Mouse (Mus musculus): ENCODE measurements around the gene Bmp4.

Bmp4 gene

DNA sequence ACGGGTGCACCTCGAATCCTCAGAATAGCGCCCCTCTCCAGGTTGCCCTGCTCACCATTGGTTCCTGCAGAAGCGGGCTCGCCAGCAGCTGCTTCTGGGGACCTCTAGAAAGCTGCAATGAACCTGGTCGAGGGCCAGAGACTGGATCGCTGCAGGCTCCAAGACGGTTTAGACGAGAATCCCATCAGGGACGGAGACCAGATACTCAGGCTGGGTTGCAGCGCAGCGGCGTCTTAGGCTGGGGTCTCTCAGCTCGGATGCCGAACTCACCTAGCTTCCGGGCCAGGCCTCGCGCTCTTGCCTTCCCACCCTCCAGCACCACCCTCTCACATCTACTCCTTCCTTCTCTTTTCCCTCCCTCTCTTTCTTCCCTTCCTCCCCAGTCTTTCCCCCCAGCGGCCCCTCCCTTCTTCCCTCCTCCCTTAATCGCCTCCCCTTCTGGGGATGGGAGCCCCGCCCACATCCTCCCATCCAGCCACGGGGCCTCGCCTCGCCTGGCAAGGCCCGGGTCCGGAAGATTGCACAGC is at the start of gene Bmp4:
Bmp4 (minus strand) TSS at position 421 of the 527 bp plus-strand sequence.
- no peak for DNase-seq

DNA sequence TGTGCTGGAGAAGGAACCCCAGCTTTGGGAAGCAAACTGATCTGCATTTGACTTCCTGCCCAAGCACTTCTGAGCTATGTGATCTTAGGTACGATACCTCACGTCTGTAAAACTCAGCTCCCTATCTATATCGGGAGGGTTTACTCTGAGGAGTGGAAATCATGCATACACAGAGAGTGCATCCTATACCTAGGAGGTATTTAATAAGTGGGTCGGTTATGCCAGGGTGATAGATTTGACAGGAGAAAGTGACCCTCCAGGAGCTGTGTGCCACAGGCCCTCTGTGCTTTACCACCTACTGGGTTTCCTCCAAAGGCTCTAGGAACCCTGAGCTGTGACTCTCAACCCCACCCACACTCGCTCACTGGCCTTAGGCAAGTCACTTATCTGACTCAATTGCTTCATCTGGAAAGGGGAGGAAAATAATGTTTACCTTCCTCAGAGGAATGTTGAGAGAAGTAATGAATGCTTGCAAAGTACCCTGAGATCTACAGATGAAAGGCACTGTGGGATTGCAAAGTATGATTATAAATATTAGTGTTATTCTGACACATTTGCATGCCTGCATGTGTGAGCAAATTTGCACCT is 49.1 kb upstream of the Bmp4 start:
- no peak for DNase-seq

DNA sequence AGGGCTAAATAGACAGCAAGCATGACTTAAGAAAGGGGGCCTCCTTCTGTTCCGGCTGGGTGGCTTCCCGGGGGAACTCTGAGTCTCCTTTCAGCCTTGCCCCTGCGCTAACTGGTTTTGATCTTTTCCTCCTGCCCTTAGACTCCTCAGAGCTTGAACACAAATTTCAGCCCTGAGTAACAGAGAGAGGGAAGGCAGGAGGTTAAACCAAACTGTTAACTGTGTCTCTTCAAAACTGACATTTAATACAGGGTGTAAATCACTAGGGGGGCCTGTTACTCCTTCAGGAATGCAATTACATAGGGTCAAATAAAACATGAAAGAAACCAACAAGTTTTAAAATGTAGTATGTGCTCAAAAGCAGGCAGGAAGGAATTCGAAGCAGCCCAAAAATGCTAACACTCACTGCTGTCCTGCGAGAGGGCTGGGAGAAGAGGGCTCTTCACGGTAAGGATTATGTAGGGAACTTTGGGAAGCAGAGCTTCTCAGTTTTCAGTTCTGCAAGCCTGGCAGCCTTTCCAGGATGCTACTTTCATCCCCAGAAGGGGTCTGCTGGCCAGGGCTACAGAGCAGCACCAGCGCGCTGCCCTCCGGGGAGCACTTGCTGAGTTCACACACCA is 46.1 kb upstream of the Bmp4 start:
- no peak for DNase-seq

DNA sequence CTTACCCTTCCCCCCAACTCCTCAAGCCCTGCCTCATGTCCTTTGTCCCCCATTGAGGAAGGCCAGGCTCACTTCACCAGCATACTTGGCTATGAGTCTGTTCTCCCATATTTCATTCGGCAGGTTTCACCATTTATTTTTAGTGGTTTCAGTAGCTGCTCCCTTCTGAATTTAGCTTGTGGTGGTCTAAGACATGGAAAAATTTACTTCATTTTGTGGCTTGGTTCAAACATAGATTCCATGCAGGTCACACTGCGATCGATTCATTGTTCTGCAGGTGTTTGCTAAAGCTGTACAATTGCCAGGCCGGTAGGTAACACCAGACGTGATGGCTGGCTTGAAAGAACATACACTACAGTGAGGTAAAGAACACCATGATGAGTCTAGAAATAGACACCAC is 39.8 kb upstream of the Bmp4 start:
- DNase-seq = no peak

DNA sequence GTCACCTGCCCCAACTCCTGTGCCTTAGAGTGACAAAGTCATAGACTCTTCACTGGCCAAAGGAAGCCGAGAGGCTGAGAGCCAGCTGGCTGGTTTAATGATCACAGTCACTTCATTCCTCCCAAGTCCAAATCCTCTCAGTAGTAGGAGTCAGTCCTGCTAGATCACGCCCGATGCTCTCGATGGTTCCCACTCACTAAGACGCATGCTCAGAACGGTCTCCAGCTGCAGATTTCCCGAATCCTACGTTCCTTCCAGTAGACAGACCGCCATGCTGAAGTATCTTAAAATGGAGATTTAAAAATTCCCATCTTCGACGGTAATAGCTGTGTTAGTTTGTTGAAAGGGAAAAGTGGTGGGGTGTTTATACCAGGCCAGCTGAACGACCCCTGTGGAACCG is 36.8 kb upstream of the Bmp4 start:
- DNase-seq = no peak

DNA sequence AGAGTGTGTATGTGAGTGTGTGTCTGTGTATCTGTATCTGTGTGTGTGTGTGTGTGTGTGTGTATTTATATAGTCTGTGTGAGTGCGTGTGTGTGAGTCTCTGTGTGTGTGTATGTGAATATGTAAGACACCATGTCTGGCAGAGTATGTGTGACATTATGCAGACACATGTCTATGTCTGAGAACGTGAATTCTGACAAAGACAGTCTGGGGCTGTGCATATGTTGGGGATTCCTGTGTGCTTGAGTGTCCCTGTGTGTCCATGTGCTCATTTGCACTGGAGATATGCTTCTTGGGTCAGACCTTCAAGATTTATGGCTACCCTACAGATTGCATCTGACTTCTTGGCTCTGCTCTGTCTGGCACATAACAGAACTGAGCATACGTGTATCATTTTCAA is 31.4 kb upstream of the Bmp4 start:
- no peak for DNase-seq

DNA sequence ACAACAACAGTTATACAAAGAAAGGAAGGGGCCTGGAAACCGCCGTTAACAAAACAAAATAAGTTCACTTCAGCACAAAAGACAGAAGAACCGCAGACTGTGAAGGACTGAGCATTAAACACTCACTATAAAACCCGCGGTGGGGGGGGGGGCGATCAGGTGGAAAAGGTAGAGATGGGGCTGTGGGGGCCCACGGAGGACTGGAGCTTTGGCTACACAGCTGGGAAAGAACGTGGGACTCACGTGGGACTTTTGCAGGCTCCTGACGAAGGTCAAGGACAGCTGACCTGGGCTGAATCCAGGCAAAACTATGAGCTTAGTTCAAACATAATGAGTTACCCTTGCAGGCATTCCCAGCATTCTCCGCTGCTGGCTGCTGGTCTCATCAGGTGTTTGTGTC is 28.8 kb upstream of the Bmp4 start:
- DNase-seq = peak; percentile 35 to 47

DNA sequence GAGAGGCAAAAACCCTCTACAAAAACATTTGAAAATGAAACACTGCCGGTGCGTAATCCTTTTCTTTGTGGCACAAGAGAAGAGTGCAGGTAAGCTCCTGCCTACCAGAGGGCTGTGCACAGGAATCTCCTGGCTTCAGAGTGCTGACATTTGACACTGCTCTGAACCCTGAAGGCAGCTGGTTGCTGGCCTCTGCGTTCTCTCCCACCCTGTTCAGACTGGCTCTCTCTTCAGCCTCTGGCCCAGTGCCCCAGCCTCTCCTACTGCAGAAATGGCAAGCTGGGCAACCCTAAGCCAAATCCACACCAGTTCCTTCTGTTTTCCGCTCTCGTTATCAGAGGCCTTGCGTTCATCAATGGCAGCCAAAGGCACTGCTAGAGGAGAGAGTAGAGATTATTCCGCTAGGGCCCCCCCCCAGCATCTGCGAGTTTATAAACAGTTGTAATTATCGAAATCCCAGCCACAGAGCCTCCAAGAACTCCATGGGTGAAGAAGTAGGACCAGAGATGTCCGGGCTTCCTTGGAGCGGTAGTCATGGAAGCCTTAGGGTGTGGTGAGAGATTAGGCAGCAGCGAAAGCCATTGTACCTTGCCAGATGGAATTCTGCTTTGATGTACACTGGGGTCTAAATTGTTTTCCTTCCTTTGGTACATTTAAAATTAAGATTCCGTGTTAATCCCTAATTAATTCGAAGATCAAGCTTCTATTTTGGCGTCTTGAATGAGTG is 28.1 kb upstream of the Bmp4 start:
- no peak for DNase-seq

DNA sequence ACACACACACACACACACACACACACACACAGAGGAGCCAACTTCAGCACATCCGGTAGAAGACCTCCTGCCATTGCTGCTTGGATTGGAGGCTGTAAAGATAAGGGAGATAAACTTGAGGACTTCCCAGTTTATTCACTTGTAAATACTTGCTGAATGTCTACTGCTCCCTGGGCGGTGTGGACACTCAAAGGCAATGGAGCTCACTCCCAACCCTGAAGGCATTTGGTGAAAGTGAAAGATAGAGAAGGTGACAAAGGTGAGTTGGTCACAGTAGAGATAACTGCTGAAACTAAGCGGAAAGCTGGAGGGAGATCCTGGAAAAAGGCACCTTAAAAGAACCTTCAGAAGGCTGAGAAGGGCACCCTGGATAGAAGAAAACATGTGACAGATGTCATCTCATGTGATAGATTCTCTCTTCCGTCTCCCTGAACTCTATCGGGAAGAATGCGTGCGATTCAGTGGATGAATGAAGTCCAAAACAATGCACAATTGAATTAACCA is 22.1 kb upstream of the Bmp4 start:
- no peak for DNase-seq

DNA sequence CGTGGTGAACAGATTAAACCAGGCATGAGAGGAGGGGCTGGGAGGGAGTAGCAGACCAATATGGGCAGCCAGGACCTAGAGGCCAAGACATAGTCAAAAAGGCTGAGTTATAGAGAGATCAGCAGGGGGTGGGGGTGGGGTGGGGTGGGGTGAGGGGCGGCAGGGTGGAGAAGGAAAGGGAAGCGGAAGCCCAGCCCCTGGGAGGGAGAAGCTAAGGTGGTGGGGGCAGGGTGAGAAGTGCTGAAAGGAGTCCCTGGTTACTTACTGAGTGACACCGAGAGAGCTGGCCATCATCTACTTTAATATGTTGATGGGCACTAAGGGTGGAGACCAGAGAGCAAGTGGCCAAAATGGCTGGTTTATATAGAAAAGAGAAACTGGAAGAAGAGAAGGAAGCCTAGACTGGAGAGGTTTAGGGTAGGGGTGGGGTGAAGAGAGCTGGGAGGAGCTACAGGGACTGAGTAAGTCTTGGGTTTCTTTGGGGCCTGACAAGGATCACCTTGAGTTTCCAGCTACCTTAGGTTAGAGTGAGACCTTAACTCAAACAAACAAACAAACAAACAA is 20.2 kb upstream of the Bmp4 start:
- no peak for DNase-seq

DNA sequence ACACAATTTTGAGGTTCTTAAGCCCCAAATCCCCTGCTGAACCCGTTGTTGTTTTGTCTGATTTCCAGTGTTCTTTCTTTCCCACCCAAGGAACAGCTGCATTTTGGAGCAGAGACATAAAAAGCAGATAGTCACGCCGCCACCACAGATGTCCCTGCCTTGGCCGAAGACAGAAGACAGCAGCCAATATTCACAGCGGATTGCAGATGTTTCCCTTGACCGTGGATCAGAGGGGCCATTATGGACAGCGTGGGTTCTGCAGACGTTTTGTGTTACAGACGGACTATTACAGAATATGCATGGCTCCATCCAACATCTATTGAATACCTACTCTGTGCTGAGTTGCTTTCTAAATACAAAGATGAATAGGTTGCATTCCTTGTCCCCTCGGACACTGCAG is 18.5 kb upstream of the Bmp4 start:
- no peak for DNase-seq

DNA sequence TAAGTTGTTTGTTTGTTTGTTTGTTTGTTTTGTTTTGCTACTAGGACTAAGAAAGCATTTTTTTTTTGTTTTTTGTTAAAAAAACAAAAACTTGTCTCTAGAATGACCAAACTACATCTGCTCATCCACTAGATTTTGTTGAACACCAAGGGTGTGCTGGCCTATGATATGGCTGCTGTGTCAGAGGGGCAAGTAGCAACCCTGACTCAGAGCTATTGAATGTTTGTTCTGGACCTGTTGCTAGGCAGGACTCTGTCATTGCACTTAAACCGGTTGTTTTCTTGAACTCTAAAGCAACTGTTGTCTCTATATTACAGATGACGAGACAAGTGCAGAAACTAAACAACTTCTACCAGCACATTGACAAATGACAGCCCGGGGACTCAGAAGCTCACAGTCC is 17.9 kb upstream of the Bmp4 start:
- no peak for DNase-seq

DNA sequence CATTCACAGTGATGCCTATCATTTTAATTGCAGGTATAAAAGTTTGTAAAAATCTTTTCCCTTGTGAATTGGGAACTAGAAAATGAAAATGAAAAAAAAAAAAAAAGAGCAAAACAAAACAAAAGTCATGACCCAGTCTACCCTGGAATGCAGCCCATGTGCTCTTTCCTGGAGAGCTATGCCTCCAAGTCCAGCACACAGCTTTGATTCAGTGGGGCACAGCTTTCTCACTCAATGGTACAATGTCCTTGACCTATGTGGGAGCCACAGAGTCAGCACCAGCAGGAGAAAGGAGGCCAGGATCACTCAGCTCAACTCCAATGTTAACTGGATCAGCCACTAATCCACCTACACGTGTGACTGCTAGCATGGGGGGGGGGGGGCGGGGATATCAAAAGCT is 9.5 kb upstream of the Bmp4 start:
- DNase-seq = no peak

DNA sequence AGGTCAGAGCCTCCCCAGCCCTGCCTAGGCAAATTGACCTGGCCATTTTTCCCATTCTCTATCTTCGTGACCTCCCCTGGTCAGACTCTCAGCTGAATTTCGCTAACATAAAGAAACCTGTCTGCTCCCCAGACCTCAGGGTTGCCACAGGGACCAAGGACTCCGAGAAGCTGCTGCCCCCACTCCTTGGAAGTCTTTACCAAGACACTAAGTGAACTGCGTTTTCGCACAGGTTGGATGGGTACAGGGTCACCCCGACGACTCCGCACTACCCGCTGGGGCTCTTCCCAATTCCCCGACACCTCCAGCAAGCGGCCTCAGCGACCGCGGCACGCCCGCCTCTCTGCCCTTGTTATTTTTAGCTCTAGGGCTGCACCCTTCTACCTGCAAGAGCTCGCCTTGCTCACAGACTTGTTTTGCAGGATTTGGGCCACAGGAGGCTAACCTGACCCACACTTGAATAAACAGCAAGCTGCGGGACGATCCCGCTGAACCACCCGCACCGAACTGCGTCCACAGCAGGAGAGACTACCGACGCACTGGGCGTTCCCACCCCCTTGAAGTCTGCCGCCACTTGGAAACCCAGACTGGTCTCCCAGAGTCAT is 7.7 kb upstream of the Bmp4 start:
- peak in 1 of 2 experiments; percentile 37 for DNase-seq

DNA sequence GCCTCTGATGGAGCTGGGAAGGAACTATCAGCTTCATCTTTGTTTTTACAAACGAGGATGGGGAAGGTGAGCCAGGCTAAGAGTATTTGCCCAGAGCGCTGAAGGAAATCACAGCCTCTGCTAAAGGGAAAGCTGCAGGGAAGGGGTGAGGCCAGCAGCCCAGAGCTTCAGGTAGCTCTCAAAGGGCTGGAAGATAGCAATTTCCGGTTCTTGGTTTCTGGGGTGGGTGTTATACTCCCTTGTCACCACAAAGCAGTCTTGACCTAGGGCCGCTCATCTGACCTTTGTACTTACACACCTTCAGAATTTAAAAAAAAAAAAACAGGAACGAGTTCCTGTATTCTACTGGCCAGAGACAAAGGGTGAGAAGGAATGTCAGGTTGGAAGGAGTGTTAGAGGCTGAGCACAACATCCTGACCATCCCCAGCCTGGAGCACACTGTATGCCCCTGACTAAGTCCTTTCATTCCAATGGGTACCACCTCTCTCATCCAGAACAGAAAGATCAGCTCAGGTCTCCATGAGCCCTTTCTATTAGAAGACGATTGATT is 1.2 kb upstream of the Bmp4 start:
- DNase-seq = no peak

DNA sequence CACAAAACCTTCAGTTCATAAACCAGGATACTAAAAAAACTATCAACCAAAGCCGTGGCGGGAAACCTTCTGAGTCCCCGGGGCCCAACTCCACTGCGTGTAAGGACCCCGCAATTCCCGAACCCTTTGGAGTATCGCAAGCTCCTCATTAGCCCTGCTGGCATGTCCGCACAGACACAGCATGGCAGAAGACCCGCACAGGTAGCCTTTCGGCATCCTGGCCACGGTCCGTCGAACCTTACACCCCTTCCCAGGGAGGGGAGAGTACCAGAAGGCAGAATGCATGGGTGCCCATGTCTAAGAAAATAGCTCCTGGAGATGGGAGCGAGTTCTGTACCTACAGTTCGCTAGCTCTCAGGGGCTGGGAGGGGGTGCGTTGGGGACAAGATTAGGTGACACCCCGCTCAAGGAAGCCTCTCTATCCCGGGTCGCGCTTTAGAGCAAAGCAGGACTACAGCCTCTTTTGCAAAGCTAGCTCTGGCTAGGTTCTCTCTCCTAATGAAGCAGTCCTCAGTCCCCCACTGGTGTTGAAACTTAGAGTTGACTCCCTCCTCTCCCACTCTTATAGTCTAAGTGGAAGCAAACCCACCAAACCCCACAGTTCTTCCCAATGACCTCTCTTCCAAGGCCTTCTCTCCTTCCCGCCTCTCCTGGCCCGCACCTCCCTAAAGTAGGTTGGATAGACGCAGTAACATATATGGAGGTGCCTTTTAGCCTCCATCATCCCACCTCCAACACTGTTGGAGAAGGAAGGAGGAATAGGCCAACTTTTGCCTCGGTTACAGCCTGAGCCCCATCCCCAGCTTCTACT is 826 bp downstream of the Bmp4 start:
- no peak for DNase-seq

DNA sequence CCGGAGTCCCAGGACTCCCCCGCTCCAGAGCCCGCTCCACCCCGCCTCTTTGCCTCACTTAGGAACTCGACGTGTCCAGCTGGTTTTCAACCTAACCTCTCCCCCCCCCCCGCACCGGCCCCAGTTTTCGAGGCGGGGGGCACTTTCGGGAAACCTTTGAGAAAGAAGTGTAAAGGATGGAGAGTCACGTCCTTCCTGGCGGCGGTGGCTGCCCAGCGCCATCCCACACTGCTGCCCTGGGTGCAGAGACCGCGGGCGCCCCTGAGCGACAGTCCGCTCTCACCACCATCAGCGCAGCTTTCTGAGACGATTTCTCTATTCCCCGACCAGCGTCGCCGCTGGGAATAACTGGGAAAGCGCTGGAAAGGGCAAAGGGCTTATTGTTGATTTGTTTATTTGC is 1.8 kb downstream of the Bmp4 start:
- peak in 1 of 2 experiments; percentile 61 for DNase-seq

DNA sequence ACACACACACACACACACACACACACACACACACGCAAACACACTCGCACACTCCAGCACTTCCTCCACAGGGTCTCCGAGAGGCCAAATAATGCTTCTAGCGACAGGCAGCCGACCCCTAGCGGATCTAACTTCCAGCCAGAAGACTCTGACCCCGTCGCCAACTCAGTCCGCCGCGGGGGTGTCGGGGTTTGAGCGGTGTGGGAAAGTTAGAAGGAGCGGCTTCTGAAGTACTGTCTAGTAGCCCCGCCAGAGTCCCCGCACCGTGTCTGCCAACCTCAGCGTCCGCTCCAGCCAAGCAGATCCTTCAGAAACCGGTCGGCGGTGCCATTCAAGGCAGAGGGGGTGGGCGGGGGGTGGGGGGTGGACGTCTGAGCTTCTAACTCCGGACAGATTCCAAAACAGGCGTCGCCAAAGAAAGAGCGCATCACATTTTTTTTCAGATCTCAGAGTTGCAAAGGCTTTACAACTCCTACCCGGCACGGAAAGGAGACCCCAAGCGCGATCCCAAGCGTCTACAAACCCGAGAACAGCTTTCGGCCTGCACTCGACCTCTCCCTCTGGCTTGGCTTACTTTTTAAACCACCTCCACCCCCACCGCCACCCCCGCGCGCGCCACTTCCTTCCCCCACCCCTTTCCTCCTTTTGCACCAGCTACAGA is 2.5 kb downstream of the Bmp4 start:
- peak; percentile 50 to 57 for DNase-seq

DNA sequence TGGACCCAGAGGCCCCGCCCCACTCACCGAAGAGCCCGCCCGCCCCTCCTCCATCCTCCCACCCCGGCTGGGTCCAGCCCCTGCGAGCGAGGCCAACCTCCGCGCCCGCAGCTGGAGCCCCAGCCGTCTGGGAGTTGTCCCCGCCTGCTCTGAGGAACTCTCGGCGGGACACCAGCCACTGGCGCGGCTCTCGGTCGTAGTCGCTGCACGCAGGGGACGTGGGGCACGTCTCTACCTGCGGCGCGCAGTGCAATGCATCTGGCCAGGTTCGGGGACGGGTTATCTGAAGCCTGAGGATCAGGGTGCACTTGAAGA is 3.2 kb downstream of the Bmp4 start:
- DNase-seq = no peak

DNA sequence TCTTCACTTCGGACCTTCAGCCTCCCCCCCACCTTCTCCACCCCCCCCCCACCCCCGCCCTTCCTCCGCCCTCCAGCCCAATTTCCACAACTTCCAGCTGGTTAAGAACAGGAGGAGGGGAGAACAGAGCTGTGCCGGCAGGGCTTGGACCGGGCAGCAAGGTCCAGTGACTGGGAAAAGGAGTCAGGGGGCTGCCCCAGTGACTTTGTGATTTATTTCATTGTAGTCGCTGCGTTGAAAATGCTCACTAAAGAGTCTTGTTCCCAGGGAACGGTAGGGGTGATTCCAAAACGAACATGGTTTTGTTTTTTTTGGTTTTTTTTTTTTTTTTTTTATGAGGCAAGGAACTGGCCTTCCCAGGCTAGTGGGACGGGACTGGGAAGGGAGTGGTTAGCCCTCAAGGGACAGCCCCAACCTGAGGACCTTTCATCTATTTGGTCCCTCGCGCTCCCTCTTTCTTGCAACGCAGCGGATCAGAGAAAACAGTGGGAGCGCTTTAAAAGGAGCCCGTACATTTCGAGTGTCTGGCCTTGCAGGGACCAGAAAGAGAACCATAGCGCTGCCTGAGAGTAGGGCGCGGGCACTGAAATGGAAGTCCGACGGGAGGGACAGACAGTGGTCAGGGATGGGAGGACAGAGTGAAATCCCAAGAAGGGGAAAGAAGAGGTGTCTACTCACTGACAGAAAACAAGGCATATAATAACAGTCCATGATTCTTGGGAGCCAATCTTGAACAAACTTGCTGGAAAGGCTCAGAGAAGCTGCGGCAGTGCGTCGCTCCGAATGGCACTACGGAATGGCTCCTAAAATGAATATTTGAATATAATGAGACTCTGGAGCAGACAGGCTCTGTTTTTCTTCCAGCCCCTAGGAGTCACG is 3.8 kb downstream of the Bmp4 start:
- DNase-seq = peak; percentile 84 to 85
